In the genomic region with DNA sequence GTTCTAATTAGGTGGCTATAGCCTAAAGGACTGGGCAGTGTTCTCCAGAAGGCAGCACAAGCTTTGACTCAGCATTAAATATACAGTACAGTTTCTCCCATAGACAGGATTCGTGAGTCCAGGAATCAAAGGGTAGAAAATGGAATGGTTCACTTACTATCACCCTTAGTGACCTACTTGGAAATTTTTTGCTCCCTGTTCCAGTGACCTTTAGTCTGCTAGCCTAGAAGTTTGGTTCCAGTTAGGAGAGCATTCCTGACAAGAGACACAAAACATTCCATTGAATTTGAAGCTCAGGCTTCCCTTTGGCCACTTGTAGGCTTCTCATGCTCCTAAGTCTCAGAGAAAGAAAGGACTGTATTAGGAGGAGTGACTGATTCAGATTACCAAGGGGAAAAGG, we compare ENCODE assay signal across 25 mouse cellular contexts.
DNase-seq lines count a peak whose midpoint lies in the region; ATAC-seq and TF ChIP-seq lines count a peak whose summit lies in the region.
"Had no signal": no experiment of that assay in that cellular context is flagged by ENCODE, and none has a peak within 500 bp of the region (broad histone marks: within the 10 kb centered on the region; RNA-seq: fewer than 3 reads in every experiment).

No protein-coding gene starts in this region.

- H3K9ac ChIP-seq in hindbrain, embryonic 14.5 days, result no peak overlapping the region
- H3K9ac ChIP-seq in kidney, embryonic 14.5 days (ENCODE audit: low read depth, low read length), result no peak overlapping the region
- H3K9ac ChIP-seq: embryonic facial prominence, embryonic 12.5 days; forebrain, embryonic 13.5 days had no signal

- H3K4me1 ChIP-seq in hindbrain, embryonic 14.5 days (replicated peaks; ENCODE audit: control insufficient read depth, insufficient read depth, low read length), result no peaks in the 10 kb centered on the region
- H3K4me1 ChIP-seq in hindbrain, embryonic 10.5 days (replicated peaks), result no peaks in the 10 kb centered on the region
- H3K4me1 ChIP-seq in kidney, adult 2 months (ENCODE audit: control insufficient read depth, insufficient read depth, low read length), result no peaks in the 10 kb centered on the region; the same call in 1 of the 2 replicates
- no peaks in the 10 kb centered on the region for H3K4me1 ChIP-seq in kidney, embryonic 14.5 days (ENCODE audit: control insufficient read depth, insufficient read depth, low read length)
- H3K4me1 ChIP-seq: embryonic facial prominence, embryonic 10.5 days; embryonic facial prominence, embryonic 12.5 days; forebrain, embryonic 13.5 days had no signal

- H3K36me3 ChIP-seq in hindbrain, embryonic 14.5 days (replicated peaks; ENCODE audit: control insufficient read depth, insufficient read depth), result no peaks in the 10 kb centered on the region
- no peaks in the 10 kb centered on the region for H3K36me3 ChIP-seq in hindbrain, embryonic 10.5 days
- H3K36me3 ChIP-seq in kidney, adult 2 months (ENCODE audit: control insufficient read depth, insufficient read depth, low read length), result no peaks in the 10 kb centered on the region
- H3K36me3 ChIP-seq in kidney, embryonic 14.5 days (ENCODE audit: control insufficient read depth, insufficient read depth, low read length), result no peaks in the 10 kb centered on the region
- H3K36me3 ChIP-seq: embryonic facial prominence, embryonic 12.5 days had no signal

- no peak overlapping the region for H3K27ac ChIP-seq in hindbrain, embryonic 14.5 days
- H3K27ac ChIP-seq in hindbrain, embryonic 10.5 days, result no peak overlapping the region
- H3K27ac ChIP-seq in kidney, adult 2 months (ENCODE audit: insufficient read depth, low read depth, low read length), result no peak overlapping the region
- no peak overlapping the region for H3K27ac ChIP-seq in kidney, embryonic 14.5 days (ENCODE audit: low read depth, low read length)
- H3K27ac ChIP-seq: embryonic facial prominence, embryonic 10.5 days; embryonic facial prominence, embryonic 12.5 days; forebrain, embryonic 13.5 days had no signal

- H3K4me3 ChIP-seq in hindbrain, embryonic 14.5 days (replicated peaks; ENCODE audit: low read length), result no peak overlapping the region
- H3K4me3 ChIP-seq in hindbrain, embryonic 10.5 days, result no peak overlapping the region
- no peak overlapping the region for H3K4me3 ChIP-seq in kidney, adult 2 months (ENCODE audit: insufficient read depth, low read depth, low read length)
- H3K4me3 ChIP-seq in kidney, embryonic 14.5 days (ENCODE audit: low read length), result no peak overlapping the region
- H3K4me3 ChIP-seq: embryonic facial prominence, embryonic 10.5 days; embryonic facial prominence, embryonic 12.5 days; forebrain, embryonic 13.5 days had no signal

- no peak for TF ChIP-seq POLR2A in kidney, adult 2 months (IDR thresholded peaks at IDR 0.05; ENCODE audit: low read depth, low read length)

- no peaks in the 10 kb centered on the region for H3K27me3 ChIP-seq in hindbrain, embryonic 14.5 days (ENCODE audit: control insufficient read depth, insufficient read depth, low read length)
- no peaks in the 10 kb centered on the region for H3K27me3 ChIP-seq in hindbrain, embryonic 10.5 days (ENCODE audit: insufficient read depth, poor library complexity, severe bottlenecking)
- no peaks in the 10 kb centered on the region for H3K27me3 ChIP-seq in kidney, adult 2 months (replicated peaks; ENCODE audit: control insufficient read depth, insufficient read depth, low read length)
- no peaks in the 10 kb centered on the region for H3K27me3 ChIP-seq in kidney, embryonic 14.5 days (ENCODE audit: control insufficient read depth, insufficient read depth, low read length)
- H3K27me3 ChIP-seq: CH12.LX; embryonic facial prominence, embryonic 12.5 days; forebrain, embryonic 13.5 days; Patski had no signal

- WGBS in hindbrain, embryonic 14.5 days, result 97% methylated on average over 1 of the region's 1 CpGs
- 94% methylated on average over 1 of the region's 1 CpGs for whole genome bisulfite sequencing in hindbrain, embryonic 10.5 days
- WGBS in kidney, adult 2 months, result 59% methylated on average over 1 of the region's 1 CpGs
- WGBS in kidney, embryonic 14.5 days, result 96% methylated on average over 1 of the region's 1 CpGs

- H3K9me3 ChIP-seq in hindbrain, embryonic 14.5 days (ENCODE audit: control insufficient read depth, low read length), result no peaks in the 10 kb centered on the region
- H3K9me3 ChIP-seq in hindbrain, embryonic 10.5 days, result no peaks in the 10 kb centered on the region
- no peaks in the 10 kb centered on the region for H3K9me3 ChIP-seq in kidney, embryonic 14.5 days (ENCODE audit: control insufficient read depth, low read length)
- H3K9me3 ChIP-seq: embryonic facial prominence, embryonic 10.5 days; embryonic facial prominence, embryonic 12.5 days; forebrain, embryonic 13.5 days; G1E had no signal

- peak; percentile 21 for DNase-seq in hindbrain, embryonic 14.5 days (ENCODE audit: low spot score)
- no peak for DNase-seq in hindbrain, embryonic 10.5 days (ENCODE audit: low spot score)
- DNase-seq in kidney, adult 2 months, result peak; percentile 68
- DNase-seq in kidney, postnatal 4 days, result no peak
- DNase-seq in kidney, adult 9 months, result peak; percentile 60
- DNase-seq in kidney, postnatal 25 days, result no peak
- DNase-seq in kidney, postnatal 36 days, result peak; percentile 18 to 61
- DNase-seq: adrenal gland, adult 8-10 months; adrenal gland, postnatal 14 days; adrenal gland, postnatal 36 days; B cell, adult 2 months; cerebellum, adult 11-12 months; cerebellum, adult 2 months; cerebellum, adult 9-10 months; cerebellum, postnatal 10 days; cerebellum, postnatal 25 days had no signal

- no peak for ATAC-seq in hindbrain, embryonic 14.5 days (ENCODE audit: low FRiP score)
- ATAC-seq in kidney, embryonic 14.5 days (ENCODE audit: low FRiP score, low TSS enrichment), result no peak
- ATAC-seq: activated CD4-positive, CD25-positive, alpha-beta regulatory T cell, adult 4 months; CD4-positive, CD25-positive, alpha-beta regulatory T cell, adult 4 months; forebrain, embryonic 13.5 days; Patski had no signal

- TF ChIP-seq CTCF in kidney, adult 2 months (conservative IDR thresholded peaks at IDR 0.05; ENCODE audit: insufficient read depth, insufficient read length, low read depth, low read length), result no peak

- no peak overlapping the region for H3K4me2 ChIP-seq in hindbrain, embryonic 14.5 days (replicated peaks)
- no peak overlapping the region for H3K4me2 ChIP-seq in kidney, embryonic 14.5 days (replicated peaks; ENCODE audit: low read depth, low read length)
- H3K4me2 ChIP-seq: embryonic facial prominence, embryonic 12.5 days; forebrain, embryonic 13.5 days had no signal

Comparison
In these comparisons a context has a peak if more than half of its experiments do, and no peak if none do; other contexts are left out.
1. DNase-seq: peak in hindbrain, embryonic 14.5 days (single experiment), kidney, adult 2 months (single experiment), kidney, adult 9 months (single experiment) and kidney, postnatal 36 days (2 of 2); none in hindbrain, embryonic 10.5 days (single experiment), kidney, postnatal 4 days (0 of 2) and kidney, postnatal 25 days (0 of 2).